Mouse (Mus musculus) spleen, embryonic (tissue): ENCODE results near the gene Anks1.
"Not testable (repeated sequence)": the region's sequence is repeated elsewhere in the genome, so short reads cannot be mapped to it uniquely, and the experiment has no call there.

Experiments used
- CTCF ChIA-PET: fragments of 350-600 bp; sonication (Branson Sonifier 250); formaldehyde crosslinking; loops from one replicate; lab custom pipeline; 2022; lab: Charles Lee

Anks1 gene

GRCm38 (mm10) chr17:27965292-27965691 is 56.2 kb downstream of the Anks1 start:
- CTCF ChIA-PET: no interaction called here

- CTCF ChIA-PET: no interaction called here
Measured at GRCm38 (mm10) chr17:27966056-27966455, 57.0 kb downstream of the Anks1 start.

- CTCF ChIA-PET: no interaction called here
Measured at GRCm38 (mm10) chr17:27966508-27967021, 57.5 kb downstream of the Anks1 start.

- CTCF ChIA-PET: no interaction called here
Measured at GRCm38 (mm10) chr17:27967529-27967928, 58.4 kb downstream of the Anks1 start.

GRCm38 (mm10) chr17:27968033-27968750 is 59.1 kb downstream of the Anks1 start:
- CTCF ChIA-PET: no interaction called here

GRCm38 (mm10) chr17:27968903-27969302 is 59.8 kb downstream of the Anks1 start:
- CTCF ChIA-PET: no interaction called here

- CTCF ChIA-PET: no interaction called here
Measured at GRCm38 (mm10) chr17:27969365-27969764, 60.3 kb downstream of the Anks1 start.

GRCm38 (mm10) chr17:27969896-27970295 is 60.8 kb downstream of the Anks1 start:
- CTCF ChIA-PET: no interaction called here

GRCm38 (mm10) chr17:27970305-27970704 is 61.2 kb downstream of the Anks1 start:
- CTCF ChIA-PET: no interaction called here

- CTCF ChIA-PET: no interaction called here
Measured at GRCm38 (mm10) chr17:27971496-27971895, 62.4 kb downstream of the Anks1 start.

- CTCF ChIA-PET: no interaction called here
Measured at GRCm38 (mm10) chr17:27973337-27973736, 64.2 kb downstream of the Anks1 start.

GRCm38 (mm10) chr17:27976266-27976665 is 67.2 kb downstream of the Anks1 start:
- CTCF ChIA-PET: no interaction called here

- CTCF ChIA-PET: no interaction called here
Measured at GRCm38 (mm10) chr17:27977008-27977636, 68.0 kb downstream of the Anks1 start.

- CTCF ChIA-PET: no interaction called here
Measured at GRCm38 (mm10) chr17:27980391-27980955, 71.4 kb downstream of the Anks1 start.

- CTCF ChIA-PET: no interaction called here
Measured at GRCm38 (mm10) chr17:27981451-27982069, 72.5 kb downstream of the Anks1 start.

GRCm38 (mm10) chr17:27982070-27982457 is 73.0 kb downstream of the Anks1 start:
- CTCF ChIA-PET: not testable (repeated sequence)

- CTCF ChIA-PET: interaction anchor here (0.6 kb wide), 1 partner anchor 25 kb away, joined by 3 read pairs; no protein-coding TSS in a partner anchor
Measured at GRCm38 (mm10) chr17:27982712-27983266, 73.7 kb downstream of the Anks1 start.

- CTCF ChIA-PET: interaction anchor here (1.3 kb wide), 1 partner anchor 64 kb away, joined by 4 read pairs; no protein-coding TSS in a partner anchor
Measured at GRCm38 (mm10) chr17:27984421-27984820, 75.3 kb downstream of the Anks1 start.

GRCm38 (mm10) chr17:27986106-27986505 is 77.0 kb downstream of the Anks1 start:
- CTCF ChIA-PET: no interaction called here

- CTCF ChIA-PET: interaction anchor here (0.7 kb wide), 1 partner anchor 98 kb away, joined by 3 read pairs; no protein-coding TSS in a partner anchor
Measured at GRCm38 (mm10) chr17:27989807-27990542, 80.9 kb downstream of the Anks1 start.
